8 mouse cellular contexts compared by ENCODE assay signal in the genomic region with DNA sequence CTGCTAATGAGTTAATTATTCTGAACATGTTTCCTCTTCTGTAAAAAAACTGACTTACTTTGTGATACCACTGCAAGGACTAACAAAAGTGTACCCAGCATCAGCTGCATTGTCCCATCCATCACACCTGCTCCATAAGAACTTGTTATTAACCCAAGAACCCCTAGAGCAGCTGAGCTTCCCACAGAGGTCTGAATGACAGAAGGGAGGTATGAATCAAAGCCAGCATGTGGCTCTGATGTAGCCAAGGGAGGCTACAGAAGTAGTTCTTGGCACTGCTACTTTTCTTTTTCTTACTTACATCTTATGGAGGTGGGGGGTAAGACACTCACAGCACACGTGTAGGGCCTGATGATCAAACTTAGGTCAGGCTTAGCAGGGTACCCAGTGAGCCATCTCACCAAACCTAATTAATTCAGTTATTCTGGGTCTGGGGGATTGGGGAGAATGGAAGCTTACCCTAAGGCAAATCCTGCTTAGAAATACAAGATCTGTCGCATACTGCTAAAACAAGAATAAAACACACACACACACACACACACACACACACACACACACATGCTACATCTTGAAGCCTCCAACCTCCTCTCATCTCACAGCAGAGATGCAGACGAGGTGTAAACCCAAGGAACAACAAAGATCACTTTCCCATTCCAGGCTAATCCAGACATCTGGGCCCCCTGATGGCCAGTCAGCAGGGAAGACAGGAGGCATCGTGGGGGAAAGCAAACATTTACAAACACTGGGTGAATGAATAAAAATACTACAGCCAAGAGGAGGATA. TPM values are rescaled to one million over a fixed set of nuclear protein-coding genes. Genes with fewer than 3 reads are reported as not detected.
DNase-seq lines count a peak whose midpoint lies in the region; ATAC-seq and TF ChIP-seq lines count a peak whose summit lies in the region.
"Had no signal": no experiment of that assay in that cellular context is flagged by ENCODE, and none has a peak within 500 bp of the region (broad histone marks: within the 10 kb centered on the region; RNA-seq: fewer than 3 reads in every experiment).

No protein-coding gene starts in this region.

- 0 out of 2 replicates have a peak, but pooled peaks have one; percentile 8 for TF ChIP-seq CTCF in intestine, postnatal 0 days (IDR thresholded peaks at IDR 0.05; ENCODE audit: low read depth)

- no peaks in the 10 kb centered on the region for H3K9me3 ChIP-seq in liver, embryonic 13.5 days (replicated peaks)
- no peaks in the 10 kb centered on the region for H3K9me3 ChIP-seq in liver, embryonic 12.5 days (replicated peaks)
- H3K9me3 ChIP-seq in forebrain, embryonic 14.5 days (replicated peaks; ENCODE audit: control insufficient read depth, low read length): no peaks in the 10 kb centered on the region
- H3K9me3 ChIP-seq in intestine, postnatal 0 days (ENCODE audit: control insufficient read depth): no peaks in the 10 kb centered on the region
- H3K9me3 ChIP-seq in neural tube, embryonic 15.5 days (replicated peaks): no peaks in the 10 kb centered on the region

- H3K36me3 ChIP-seq in liver, embryonic 13.5 days: no peaks in the 10 kb centered on the region
- no peaks in the 10 kb centered on the region for H3K36me3 ChIP-seq in liver, embryonic 12.5 days
- no peaks in the 10 kb centered on the region for H3K36me3 ChIP-seq in forebrain, embryonic 14.5 days (ENCODE audit: control insufficient read depth, insufficient read depth, low read length)
- no peaks in the 10 kb centered on the region for H3K36me3 ChIP-seq in intestine, postnatal 0 days (ENCODE audit: control insufficient read depth, insufficient read depth)
- H3K36me3 ChIP-seq in neural tube, embryonic 15.5 days: no peaks in the 10 kb centered on the region

- 37% methylated on average over 4 of the region's 4 CpGs for WGBS in liver, embryonic 13.5 days (ENCODE audit: insufficient replicate concordance)
- 60% methylated on average over 4 of the region's 4 CpGs for whole genome bisulfite sequencing in liver, embryonic 12.5 days (ENCODE audit: insufficient replicate concordance)
- 6% methylated on average over 4 of the region's 4 CpGs for WGBS in forebrain, embryonic 14.5 days
- 44% methylated on average over 4 of the region's 4 CpGs for WGBS in intestine, postnatal 0 days
- WGBS in neural tube, embryonic 15.5 days: 14% methylated on average over 4 of the region's 4 CpGs

- H3K27ac ChIP-seq in liver, embryonic 13.5 days: peak overlapping the region; percentile 48
- no peak overlapping the region for H3K27ac ChIP-seq in liver, embryonic 12.5 days
- peak overlapping the region; percentile 52; the same call in 1 of the 2 replicates for H3K27ac ChIP-seq in forebrain, embryonic 14.5 days (ENCODE audit: low read depth, low read length)
- no peak overlapping the region for H3K27ac ChIP-seq in intestine, postnatal 0 days (ENCODE audit: low read depth, low read length)
- H3K27ac ChIP-seq in neural tube, embryonic 15.5 days (replicated peaks): peak overlapping the region; percentile 67

- H3K9ac ChIP-seq in liver, embryonic 13.5 days: no peak overlapping the region
- H3K9ac ChIP-seq in liver, embryonic 12.5 days: no peak overlapping the region
- H3K9ac ChIP-seq in forebrain, embryonic 14.5 days (ENCODE audit: low read length): no peak overlapping the region
- H3K9ac ChIP-seq in intestine, postnatal 0 days (ENCODE audit: low read depth, low read length): no peak overlapping the region
- H3K9ac ChIP-seq in neural tube, embryonic 15.5 days (replicated peaks): 0 out of 2 replicates have a peak overlapping the region, but pooled peaks have one; percentile 11

- H3K4me1 ChIP-seq in liver, embryonic 13.5 days (replicated peaks): peaks cover 93% of the 10 kb centered on the region
- peaks cover 89% of the 10 kb centered on the region for H3K4me1 ChIP-seq in liver, embryonic 12.5 days
- H3K4me1 ChIP-seq in forebrain, embryonic 14.5 days (ENCODE audit: control insufficient read depth, insufficient read depth, low read length): peaks cover 52% of the 10 kb centered on the region
- H3K4me1 ChIP-seq in intestine, postnatal 0 days (replicated peaks; ENCODE audit: control insufficient read depth, insufficient read depth, low read length): peaks cover 32% of the 10 kb centered on the region
- peaks cover 71% of the 10 kb centered on the region for H3K4me1 ChIP-seq in neural tube, embryonic 15.5 days

- no peak overlapping the region for H3K4me3 ChIP-seq in liver, embryonic 13.5 days (replicated peaks)
- H3K4me3 ChIP-seq in liver, embryonic 12.5 days: no peak overlapping the region
- H3K4me3 ChIP-seq in forebrain, embryonic 14.5 days (ENCODE audit: low read depth, low read length): no peak overlapping the region
- H3K4me3 ChIP-seq in intestine, postnatal 0 days (ENCODE audit: low read depth, low read length): no peak overlapping the region
- H3K4me3 ChIP-seq in neural tube, embryonic 15.5 days (replicated peaks): no peak overlapping the region

- no peak for DNase-seq in liver, embryonic 13.5 days
- peak; percentile 67 for DNase-seq in forebrain, embryonic 14.5 days (ENCODE audit: low spot score)
- no peak for DNase-seq in kidney, adult 8-10 months
- no peak for DNase-seq in ovary, adult 18-20 months (ENCODE audit: low spot score)
- DNase-seq: thymus, postnatal 4 days had no signal

- no peaks in the 10 kb centered on the region for H3K27me3 ChIP-seq in liver, embryonic 13.5 days
- no peaks in the 10 kb centered on the region for H3K27me3 ChIP-seq in liver, embryonic 12.5 days (replicated peaks)
- no peaks in the 10 kb centered on the region for H3K27me3 ChIP-seq in forebrain, embryonic 14.5 days (replicated peaks; ENCODE audit: control insufficient read depth, insufficient read depth, low read length)
- H3K27me3 ChIP-seq in intestine, postnatal 0 days (replicated peaks; ENCODE audit: control insufficient read depth, insufficient read depth, low read length): no peaks in the 10 kb centered on the region
- H3K27me3 ChIP-seq in neural tube, embryonic 15.5 days (replicated peaks): no peaks in the 10 kb centered on the region

- ATAC-seq in liver, embryonic 13.5 days (ENCODE audit: low read depth): no peak
- ATAC-seq in liver, embryonic 12.5 days: no peak
- ATAC-seq in forebrain, embryonic 14.5 days: peak; percentile 54
- no peak for ATAC-seq in intestine, postnatal 0 days
- peak; percentile 37 for ATAC-seq in neural tube, embryonic 15.5 days (ENCODE audit: low FRiP score)

- H3K4me2 ChIP-seq in liver, embryonic 13.5 days: peak overlapping the region; percentile 25; the same call in 1 of the 2 replicates
- H3K4me2 ChIP-seq in liver, embryonic 12.5 days: no peak overlapping the region
- no peak overlapping the region for H3K4me2 ChIP-seq in forebrain, embryonic 14.5 days (ENCODE audit: low read length)
- H3K4me2 ChIP-seq in intestine, postnatal 0 days (replicated peaks; ENCODE audit: low read depth): no peak overlapping the region
- peak overlapping the region; percentile 3; the same call in 1 of the 2 replicates for H3K4me2 ChIP-seq in neural tube, embryonic 15.5 days

RNA-seq across cellular contexts. Expression of a gene that starts 11.5 kb away (rescaled TPM):
- polyA plus RNA-seq in liver, embryonic 13.5 days (2015; fragmentation: Nextera tagmentation; extraction: Ambion mirVana): 12.0 and 12.3 TPM in 2 replicates
- polyA plus RNA-seq in liver, embryonic 12.5 days (2016; fragmentation: Nextera tagmentation; extraction: Ambion mirVana): 25.7 and 27.0 TPM in 2 replicates
- polyA plus RNA-seq in forebrain, embryonic 14.5 days (2014; fragmentation: Nextera tagmentation; extraction: Ambion mirVana): 24.7 and 35.2 TPM in 2 replicates
- 34.9 and 35.9 TPM in 2 replicates for polyA plus RNA-seq in intestine, postnatal 0 days (2015; fragmentation: Nextera tagmentation; extraction: Ambion mirVana)
- polyA plus RNA-seq in neural tube, embryonic 15.5 days (2015; fragmentation: Nextera tagmentation; extraction: Ambion mirVana): 15.0 and 19.9 TPM in 2 replicates

RNA-seq across cellular contexts. Expression of a gene that starts 52.0 kb away (rescaled TPM):
- 16.9 and 19.8 TPM in 2 replicates for polyA plus RNA-seq in liver, embryonic 13.5 days (2015; fragmentation: Nextera tagmentation; extraction: Ambion mirVana)
- polyA plus RNA-seq in liver, embryonic 12.5 days (2016; fragmentation: Nextera tagmentation; extraction: Ambion mirVana): 17.6 and 17.7 TPM in 2 replicates
- polyA plus RNA-seq in forebrain, embryonic 14.5 days (2014; fragmentation: Nextera tagmentation; extraction: Ambion mirVana): 19.2 and 19.4 TPM in 2 replicates
- 0.54 and 0.80 TPM in 2 replicates for polyA plus RNA-seq in intestine, postnatal 0 days (2015; fragmentation: Nextera tagmentation; extraction: Ambion mirVana)
- polyA plus RNA-seq in neural tube, embryonic 15.5 days (2015; fragmentation: Nextera tagmentation; extraction: Ambion mirVana): 10.3 and 14.0 TPM in 2 replicates

Comparison
In these comparisons a context has a peak if more than half of its experiments do, and no peak if none do; other contexts are left out.
1. H3K27ac ChIP-seq: peak in liver, embryonic 13.5 days (single experiment), forebrain, embryonic 14.5 days (single experiment) and neural tube, embryonic 15.5 days (single experiment); none in liver, embryonic 12.5 days (single experiment) and intestine, postnatal 0 days (single experiment).
2. H3K4me2 ChIP-seq: peak in liver, embryonic 13.5 days (single experiment) and neural tube, embryonic 15.5 days (single experiment); none in liver, embryonic 12.5 days (single experiment), forebrain, embryonic 14.5 days (single experiment) and intestine, postnatal 0 days (single experiment).
3. ATAC-seq: peak in forebrain, embryonic 14.5 days (single experiment) and neural tube, embryonic 15.5 days (single experiment); none in liver, embryonic 13.5 days (single experiment), liver, embryonic 12.5 days (single experiment) and intestine, postnatal 0 days (single experiment).